Mouse (Mus musculus) lung, embryonic 14.5 days (tissue): ENCODE measurements around the gene 6430531B16Rik. TPM values are rescaled to one million over a fixed set of nuclear protein-coding genes. Genes with fewer than 3 reads are reported as not detected.

Source experiments
- ATAC-seq: fragments of 200-750 bp; cut with Nextera tagmentation; 2 replicates; pipeline ENCODE4 v1.8.0; 2017; ENCODE audit warnings: mild to moderate bottlenecking, moderate TSS enrichment, moderate library complexity; ENCODE audit not compliant: insufficient read depth
- DNase-seq: peaks from one replicate; pipeline ENCODE4 v3.0.0-alpha.2; 2015
- H3K27ac ChIP-seq: fragments of 300-500 bp; sonication (generic); 2 replicates; pipeline ENCODE4 v1.5.1; 2014; ENCODE audit warnings: low read depth, mild to moderate bottlenecking, moderate library complexity
- H3K27me3 ChIP-seq: fragments of 300-500 bp; sonication (generic); 2 replicates; pipeline ENCODE4 v1.6.1; 2014; ENCODE audit warnings: low read length, control low read depth; ENCODE audit not compliant: insufficient read depth
- H3K36me3 ChIP-seq: fragments of 300-500 bp; sonication (generic); 2 replicates; pipeline ENCODE4 v1.6.1; 2014; ENCODE audit warnings: control low read depth; ENCODE audit not compliant: insufficient read depth
- H3K4me1 ChIP-seq: fragments of 300-500 bp; sonication (generic); 2 replicates; pipeline ENCODE4 v1.6.1; 2014; ENCODE audit warnings: antibody characterized with exemption, control low read depth; ENCODE audit not compliant: insufficient read depth
- H3K4me2 ChIP-seq: fragments of 300-500 bp; sonication (generic); 2 replicates; pipeline ENCODE4 v1.6.1; 2014; ENCODE audit warnings: mild to moderate bottlenecking
- H3K4me3 ChIP-seq: fragments of 300-500 bp; sonication (generic); 2 replicates; pipeline ENCODE4 v1.5.1; 2014; ENCODE audit warnings: low read depth, low read length
- H3K9ac ChIP-seq: fragments of 300-500 bp; sonication (generic); 2 replicates; pipeline ENCODE4 v1.6.1; 2014
- H3K9me3 ChIP-seq: fragments of 300-500 bp; sonication (generic); 2 replicates; pipeline ENCODE4 v1.6.1; 2016; ENCODE audit warnings: low read depth, low read length, control low read depth
- CTCF ChIP-seq: IDR thresholded peaks from 2 replicates; pipeline ENCODE4 v1.5.1; 2016; ENCODE audit warnings: antibody characterized with exemption, low read depth
- WGBS: fragments of 180-500 bp; shearing (Covaris S2); extraction: QIAGEN DNeasy Blood & Tissue Kit; methylation state at CpG from one replicate; pipeline ENCODE4 v1.1.7; 2014; 5-methylcytosine and 5-hydroxymethylcytosine counted together
- polyA plus RNA-seq: library from polyadenylated mRNA; unstranded; fragments of >200 nt; fragmentation: Nextera tagmentation; extraction: Ambion mirVana; gene quantifications from 2 replicates; pipeline ENCODE4 v1.2.1, GENCODE M21; 2014

The 6430531B16Rik gene
- polyA plus RNA-seq, 1 experiment from 2014 or later: 0.30 TPM

DNA sequence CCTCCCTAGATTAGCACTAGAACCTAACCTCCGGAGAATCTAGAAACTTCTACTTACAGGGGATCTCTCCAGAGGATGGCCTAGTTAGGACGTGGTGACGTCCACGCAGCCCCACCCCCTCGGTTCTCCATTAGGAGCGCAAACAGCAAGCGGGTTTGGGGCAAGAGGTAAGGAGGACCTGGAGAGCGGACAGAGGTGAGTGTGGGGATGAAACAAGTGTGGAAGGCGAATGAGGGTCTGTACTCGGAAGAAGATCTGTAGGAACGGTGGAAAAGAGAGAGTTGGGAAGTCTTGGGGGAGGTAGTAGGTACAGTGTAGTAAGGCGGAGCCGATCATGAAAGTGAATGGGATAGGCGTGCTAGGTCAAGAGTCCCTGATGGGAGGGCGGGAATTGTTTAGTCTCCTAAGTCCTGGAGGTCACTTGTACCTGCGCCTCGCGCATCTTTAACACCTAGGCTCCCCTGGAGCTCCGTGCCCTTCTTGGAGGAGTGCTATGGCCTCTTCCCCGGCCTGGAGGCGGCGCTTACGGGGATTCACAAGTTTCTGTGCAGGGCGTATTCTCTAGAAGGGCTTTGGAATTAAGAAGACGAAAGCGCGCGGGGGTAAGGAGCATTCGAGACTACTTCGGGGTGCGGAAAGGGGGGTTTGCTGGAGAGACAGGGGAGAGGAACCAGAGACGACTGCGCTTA, 28.1 kb downstream of the 6430531B16Rik start:
- WGBS: under 1% methylated on average over 33 of the region's 33 CpGs
- H3K4me2 ChIP-seq: peak overlapping the region; percentile 93
- H3K9ac ChIP-seq: peak overlapping the region; percentile 57
- H3K4me3 ChIP-seq: peak overlapping the region; percentile 44
- H3K36me3 ChIP-seq: no peaks in the 10 kb centered on the region
- peaks cover 25% of the 10 kb centered on the region for H3K27me3 ChIP-seq
- DNase-seq (peak; percentile 70), ATAC-seq (peak; percentile 82)
- H3K27ac ChIP-seq: peak overlapping the region; percentile 32
- TF ChIP-seq CTCF: no peak
- no peaks in the 10 kb centered on the region for H3K4me1 ChIP-seq
- H3K9me3 ChIP-seq: no peaks in the 10 kb centered on the region

DNA sequence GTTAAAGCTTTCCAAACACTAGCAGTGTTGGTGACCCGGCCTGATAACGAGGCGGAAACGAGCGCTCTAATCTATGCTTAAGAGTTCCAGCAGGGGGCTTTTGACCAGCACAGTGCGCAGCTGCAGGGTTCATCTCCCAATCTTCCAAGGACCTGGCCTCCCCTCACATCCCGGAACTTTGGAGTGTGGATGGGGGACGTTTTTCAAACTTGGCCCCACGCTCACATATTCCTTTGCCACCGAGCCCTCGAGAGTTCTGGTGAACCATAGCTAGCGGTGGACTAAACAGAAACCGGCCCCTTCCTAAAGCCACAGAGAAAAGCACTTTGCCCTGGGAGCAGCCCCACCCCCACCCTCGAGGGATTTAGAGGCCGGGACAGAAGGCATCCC, 28.7 kb downstream of the 6430531B16Rik start:
- no peak overlapping the region for H3K27ac ChIP-seq
- ATAC-seq (peak; percentile 83), DNase-seq (peak; percentile 86)
- H3K27me3 ChIP-seq: peaks cover 30% of the 10 kb centered on the region
- 1% methylated on average over 15 of the region's 15 CpGs for WGBS
- TF ChIP-seq CTCF: peak; percentile 74
- peak overlapping the region; percentile 44 for H3K4me3 ChIP-seq
- H3K4me2 ChIP-seq: peak overlapping the region; percentile 93
- no peaks in the 10 kb centered on the region for H3K36me3 ChIP-seq
- H3K9me3 ChIP-seq: no peaks in the 10 kb centered on the region
- peak overlapping the region; percentile 57 for H3K9ac ChIP-seq
- no peaks in the 10 kb centered on the region for H3K4me1 ChIP-seq

DNA sequence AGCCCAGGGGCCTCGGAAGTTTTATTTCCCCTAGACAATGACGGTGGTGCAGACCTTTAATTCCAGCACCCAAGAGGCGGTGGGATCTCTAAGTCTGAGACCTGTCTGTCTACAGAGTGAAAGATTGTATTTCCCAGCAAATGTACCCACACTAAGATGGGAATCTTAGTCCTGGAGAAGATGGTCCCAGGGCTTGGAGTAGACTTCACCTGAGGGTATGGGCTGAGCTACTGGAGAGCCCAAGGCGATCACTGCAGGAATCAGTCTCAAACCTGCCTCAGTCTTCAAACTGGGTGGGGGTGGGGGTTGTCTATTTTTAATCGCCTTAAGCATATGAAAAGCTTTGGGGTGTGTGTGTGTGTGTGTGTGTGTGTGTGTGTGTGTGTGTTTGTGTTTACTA, 32.5 kb downstream of the 6430531B16Rik start:
- Histone ChIP-seq H3K4me1 (no peaks in the 10 kb centered on the region), H3K9me3 (no peaks in the 10 kb centered on the region), H3K27ac (no peak overlapping the region), H3K27me3 (peaks cover 65% of the 10 kb centered on the region), H3K9ac (no peak overlapping the region), H3K4me2 (no peak overlapping the region), H3K36me3 (no peaks in the 10 kb centered on the region), H3K4me3 (no peak overlapping the region)
- WGBS: 29% methylated on average over 5 of the region's 5 CpGs
- DNase-seq (no peak), ATAC-seq (no peak)
- TF ChIP-seq CTCF: no peak

DNA sequence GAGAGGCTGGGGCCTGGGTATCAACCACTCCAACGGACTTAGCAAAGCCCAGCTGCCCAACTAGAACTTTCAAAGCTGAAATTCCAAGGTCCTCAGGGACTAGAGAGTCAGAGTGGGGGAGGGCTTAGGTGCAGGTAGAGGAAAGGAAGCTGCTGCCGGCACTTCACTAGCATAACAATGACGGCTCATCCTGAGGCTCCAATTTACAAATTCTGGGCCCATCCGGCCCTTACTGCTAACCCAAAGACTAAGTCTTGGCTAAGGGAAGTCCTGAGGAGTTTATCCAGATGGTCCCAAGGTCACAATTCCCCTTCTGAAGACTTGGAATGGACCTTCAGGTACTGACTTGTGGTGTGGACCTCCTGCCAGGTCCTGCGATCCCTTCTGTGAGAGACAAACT, 33.0 kb downstream of the 6430531B16Rik start:
- Histone ChIP-seq H3K36me3 (no peaks in the 10 kb centered on the region), H3K9ac (no peak overlapping the region), H3K4me1 (no peaks in the 10 kb centered on the region), H3K9me3 (no peaks in the 10 kb centered on the region), H3K27ac (no peak overlapping the region), H3K27me3 (peaks cover 65% of the 10 kb centered on the region), H3K4me3 (no peak overlapping the region), H3K4me2 (no peak overlapping the region)
- ATAC-seq (no peak), DNase-seq (no peak)
- no peak for TF ChIP-seq CTCF
- WGBS: 16% methylated on average over 5 of the region's 5 CpGs

DNA sequence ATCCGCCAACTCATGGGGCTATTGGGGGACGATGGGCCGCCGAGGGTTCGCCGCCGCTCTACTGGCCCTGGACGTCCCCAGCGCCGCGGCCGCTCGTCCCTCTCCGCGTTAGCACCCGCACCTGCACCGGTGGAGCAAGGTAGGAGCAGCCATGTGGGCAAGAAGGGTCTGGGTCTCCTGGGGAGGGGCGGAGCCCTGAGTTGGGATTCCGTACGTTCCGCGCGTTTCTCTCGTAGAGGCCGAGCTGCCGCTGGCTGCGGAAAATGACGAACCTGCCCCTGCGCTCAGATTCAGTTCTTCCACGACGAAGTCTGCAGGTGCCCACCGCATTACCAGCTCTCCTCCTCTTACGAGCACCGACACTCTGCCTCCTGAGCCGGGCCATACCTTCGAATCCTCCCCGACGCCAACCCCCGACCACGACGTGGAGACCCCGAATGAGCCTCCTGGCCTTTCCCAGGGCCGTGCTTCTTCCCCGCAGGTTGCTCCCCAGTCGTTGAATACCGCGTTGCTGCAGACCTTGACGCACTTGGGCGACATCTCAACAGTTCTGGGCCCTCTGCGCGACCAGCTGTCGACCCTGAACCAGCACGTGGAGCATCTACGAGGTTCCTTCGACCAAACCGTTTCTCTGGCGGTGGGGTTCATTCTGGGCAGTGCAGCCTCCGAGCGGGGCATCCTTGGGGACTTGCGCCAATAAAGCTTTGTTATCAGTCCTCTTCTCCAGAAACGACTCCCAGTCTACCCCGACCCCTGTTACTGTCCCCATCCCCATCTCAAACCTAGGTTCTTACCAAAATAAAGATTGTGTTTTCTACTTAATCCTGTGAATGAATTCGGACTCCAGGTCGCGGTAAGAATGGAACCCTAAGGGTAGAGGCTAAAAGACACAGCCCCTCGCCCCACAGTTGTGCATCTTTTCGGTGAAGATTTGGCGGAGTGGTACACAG, 34.0 kb downstream of the 6430531B16Rik start:
- no peaks in the 10 kb centered on the region for H3K4me1 ChIP-seq
- H3K27ac ChIP-seq: no peak overlapping the region
- ATAC-seq (peak; percentile 19; the same call in 1 of the 2 replicates), DNase-seq (peak; percentile 33)
- H3K9ac ChIP-seq: no peak overlapping the region
- no peaks in the 10 kb centered on the region for H3K36me3 ChIP-seq
- no peaks in the 10 kb centered on the region for H3K9me3 ChIP-seq
- H3K4me3 ChIP-seq: peak overlapping the region; percentile 37
- 2% methylated on average over 68 of the region's 68 CpGs for WGBS
- TF ChIP-seq CTCF: no peak
- H3K4me2 ChIP-seq: peak overlapping the region; percentile 58
- peaks cover 68% of the 10 kb centered on the region for H3K27me3 ChIP-seq

DNA sequence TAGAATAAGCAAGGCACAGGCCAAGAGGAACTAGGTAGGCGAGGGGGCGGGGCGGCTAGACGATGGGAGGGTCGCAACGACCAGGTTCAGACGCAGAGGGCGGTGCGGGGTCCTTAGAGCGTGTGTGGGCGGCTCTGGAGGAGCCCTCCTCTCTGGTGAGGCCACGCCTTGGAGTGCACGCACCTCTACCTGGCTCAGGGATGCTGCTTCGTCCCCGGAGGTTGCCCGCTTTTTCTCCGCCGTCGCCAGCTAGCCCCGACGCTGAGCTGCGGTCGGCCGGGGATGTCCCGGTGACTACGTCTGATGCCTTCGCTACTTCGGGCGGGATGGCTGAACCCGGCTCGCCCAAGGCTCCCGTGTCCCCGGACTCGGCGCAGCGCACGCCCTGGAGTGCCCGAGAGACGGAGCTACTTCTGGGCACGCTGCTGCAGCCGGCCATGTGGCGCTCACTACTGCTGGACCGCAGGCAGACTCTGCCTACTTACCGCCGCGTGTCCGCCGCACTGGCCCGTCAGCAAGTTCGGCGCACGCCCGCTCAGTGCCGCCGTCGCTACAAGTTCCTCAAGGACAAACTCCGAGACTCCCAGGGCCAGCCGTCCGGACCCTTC, 34.8 kb downstream of the 6430531B16Rik start, which contains the start of gene Utf1:
TSS of gene Utf1 (plus strand) at position 116 of the 608 bp plus-strand sequence.
- no peak for TF ChIP-seq CTCF

More for the DNA sequence above, 34.8 kb downstream of the 6430531B16Rik start, which contains the start of gene Utf1:
- Histone ChIP-seq H3K27ac (no peak within 1 kb of the TSS), H3K9me3 (no peaks in the 10 kb centered on the region), H3K4me3 (peak within 1 kb of the TSS; percentile 37), H3K4me2 (peak within 1 kb of the TSS; percentile 58), H3K27me3 (peaks cover 68% of the 10 kb centered on the region), H3K36me3 (no peaks in the 10 kb centered on the region), H3K9ac (no peak within 1 kb of the TSS; the same call in 1 of the 2 replicates), H3K4me1 (no peaks in the 10 kb centered on the region)
- peak; percentile 70 for ATAC-seq
- under 1% methylated on average over 59 of the region's 59 CpGs for WGBS
- peak; percentile 54 for DNase-seq
